Mouse (Mus musculus) lung, embryonic 14.5 days (tissue): Measurements from ENCODE around the gene Ryr1. TPM values are rescaled to one million over a fixed set of nuclear protein-coding genes. Genes with fewer than 3 reads are reported as not detected.

Experiments used
- ATAC-seq: fragments of 200-750 bp; cut with Nextera tagmentation; 2 replicates; pipeline ENCODE4 v1.8.0; 2017; ENCODE audit warnings: mild to moderate bottlenecking, moderate TSS enrichment, moderate library complexity; ENCODE audit not compliant: insufficient read depth
- DNase-seq: peaks from one replicate; pipeline ENCODE4 v3.0.0-alpha.2; 2015
- H3K27ac ChIP-seq: fragments of 300-500 bp; sonication (generic); 2 replicates; pipeline ENCODE4 v1.5.1; 2014; ENCODE audit warnings: low read depth, mild to moderate bottlenecking, moderate library complexity
- H3K27me3 ChIP-seq: fragments of 300-500 bp; sonication (generic); 2 replicates; pipeline ENCODE4 v1.6.1; 2014; ENCODE audit warnings: low read length, control low read depth; ENCODE audit not compliant: insufficient read depth
- H3K36me3 ChIP-seq: fragments of 300-500 bp; sonication (generic); 2 replicates; pipeline ENCODE4 v1.6.1; 2014; ENCODE audit warnings: control low read depth; ENCODE audit not compliant: insufficient read depth
- H3K4me1 ChIP-seq: fragments of 300-500 bp; sonication (generic); 2 replicates; pipeline ENCODE4 v1.6.1; 2014; ENCODE audit warnings: antibody characterized with exemption, control low read depth; ENCODE audit not compliant: insufficient read depth
- H3K4me2 ChIP-seq: fragments of 300-500 bp; sonication (generic); 2 replicates; pipeline ENCODE4 v1.6.1; 2014; ENCODE audit warnings: mild to moderate bottlenecking
- H3K4me3 ChIP-seq: fragments of 300-500 bp; sonication (generic); 2 replicates; pipeline ENCODE4 v1.5.1; 2014; ENCODE audit warnings: low read depth, low read length
- H3K9ac ChIP-seq: fragments of 300-500 bp; sonication (generic); 2 replicates; pipeline ENCODE4 v1.6.1; 2014
- H3K9me3 ChIP-seq: fragments of 300-500 bp; sonication (generic); 2 replicates; pipeline ENCODE4 v1.6.1; 2016; ENCODE audit warnings: low read depth, low read length, control low read depth
- CTCF ChIP-seq: IDR thresholded peaks from 2 replicates; pipeline ENCODE4 v1.5.1; 2016; ENCODE audit warnings: antibody characterized with exemption, low read depth
- WGBS: fragments of 180-500 bp; shearing (Covaris S2); extraction: QIAGEN DNeasy Blood & Tissue Kit; methylation state at CpG from one replicate; pipeline ENCODE4 v1.1.7; 2014; 5-methylcytosine and 5-hydroxymethylcytosine counted together
- polyA plus RNA-seq: library from polyadenylated mRNA; unstranded; fragments of >200 nt; fragmentation: Nextera tagmentation; extraction: Ambion mirVana; gene quantifications from 2 replicates; pipeline ENCODE4 v1.2.1, GENCODE M21; 2014

The Ryr1 gene
- polyA plus RNA-seq, 1 experiment from 2014 or later = 0.45 TPM

- Histone ChIP-seq H3K27ac (peak within 1 kb of the TSS; percentile 84), H3K9ac (peak within 1 kb of the TSS; percentile 70), H3K4me2 (peak within 1 kb of the TSS; percentile 97), H3K4me1 (0 out of 2 replicates have a peak, but pooled peaks cover 3% of the 10 kb centered on the region), H3K27me3 (peaks cover 19% of the 10 kb centered on the region), H3K4me3 (peak within 1 kb of the TSS; percentile 80), H3K9me3 (no peaks in the 10 kb centered on the region), H3K36me3 (no peaks in the 10 kb centered on the region)
- DNase-seq = peak; percentile 90
- ATAC-seq = peak; percentile 85
- WGBS = 3% methylated on average over 67 of the region's 68 CpGs
- peak; percentile 52 for TF ChIP-seq CTCF
These were observed 31.1 kb upstream of the Ryr1 start, which contains the start of gene Fam98c for GRCm38 (mm10) chr7:29155838-29156782. Gene Fam98c (minus strand): TSS chr7:29156234.

- Histone ChIP-seq H3K9me3 (no peaks in the 10 kb centered on the region), H3K4me3 (peak overlapping the region; percentile 80), H3K4me2 (peak overlapping the region; percentile 97), H3K27me3 (peaks cover 19% of the 10 kb centered on the region), H3K27ac (peak overlapping the region; percentile 84), H3K36me3 (no peaks in the 10 kb centered on the region), H3K9ac (peak overlapping the region; percentile 70), H3K4me1 (0 out of 2 replicates have a peak, but pooled peaks cover 3% of the 10 kb centered on the region)
- 7% methylated on average over 37 of the region's 37 CpGs for WGBS
- DNase-seq = peak; percentile 92
- peak; percentile 93 for ATAC-seq
- TF ChIP-seq CTCF = no peak
These were observed 30.3 kb upstream of the Ryr1 start for GRCm38 (mm10) chr7:29155196-29155837.

- Histone ChIP-seq H3K4me3 (no peak overlapping the region), H3K9ac (no peak overlapping the region), H3K4me1 (0 out of 2 replicates have a peak, but pooled peaks cover 3% of the 10 kb centered on the region), H3K4me2 (no peak overlapping the region), H3K9me3 (no peaks in the 10 kb centered on the region), H3K27ac (no peak overlapping the region), H3K36me3 (no peaks in the 10 kb centered on the region), H3K27me3 (peaks cover 13% of the 10 kb centered on the region)
- DNase-seq (no peak), ATAC-seq (no peak)
- 93% methylated on average over 14 of the region's 14 CpGs for WGBS
- TF ChIP-seq CTCF = peak; percentile 17; the same call in 1 of the 2 replicates
These were observed 29.2 kb upstream of the Ryr1 start for GRCm38 (mm10) chr7:29154018-29154720.

GRCm38 (mm10) chr7:29151486-29151885, 26.5 kb upstream of the Ryr1 start:
- H3K9me3 ChIP-seq = no peaks in the 10 kb centered on the region
- H3K27ac ChIP-seq = no peak overlapping the region
- no peak overlapping the region for H3K9ac ChIP-seq
- no peaks in the 10 kb centered on the region for H3K27me3 ChIP-seq
- H3K4me2 ChIP-seq = no peak overlapping the region
- ATAC-seq (no peak), DNase-seq (no peak)
- WGBS = 56% methylated on average over 10 of the region's 10 CpGs
- TF ChIP-seq CTCF = no peak
- H3K4me1 ChIP-seq = 0 out of 2 replicates have a peak, but pooled peaks cover 2% of the 10 kb centered on the region
- H3K4me3 ChIP-seq = no peak overlapping the region
- H3K36me3 ChIP-seq = no peaks in the 10 kb centered on the region

- no peak for ATAC-seq
- Histone ChIP-seq H3K9ac (no peak overlapping the region), H3K9me3 (no peaks in the 10 kb centered on the region), H3K4me2 (no peak overlapping the region), H3K27me3 (no peaks in the 10 kb centered on the region), H3K27ac (no peak overlapping the region), H3K4me1 (no peaks in the 10 kb centered on the region), H3K36me3 (no peaks in the 10 kb centered on the region), H3K4me3 (no peak overlapping the region)
- no peak for TF ChIP-seq CTCF
- WGBS = 90% methylated on average over 15 of the region's 15 CpGs
- no peak for DNase-seq
These were observed 23.8 kb upstream of the Ryr1 start for GRCm38 (mm10) chr7:29148771-29149170.

- ATAC-seq (no peak), DNase-seq (no peak)
- TF ChIP-seq CTCF = no peak
- H3K27me3 ChIP-seq = no peaks in the 10 kb centered on the region
- no peak overlapping the region for H3K4me3 ChIP-seq
- no peaks in the 10 kb centered on the region for H3K4me1 ChIP-seq
- no peaks in the 10 kb centered on the region for H3K9me3 ChIP-seq
- no peak overlapping the region for H3K27ac ChIP-seq
- H3K36me3 ChIP-seq = no peaks in the 10 kb centered on the region
- no peak overlapping the region for H3K9ac ChIP-seq
- no peak overlapping the region for H3K4me2 ChIP-seq
- WGBS = 65% methylated on average over 7 of the region's 7 CpGs
These were observed 21.8 kb upstream of the Ryr1 start for GRCm38 (mm10) chr7:29146625-29147367.
